Mouse (Mus musculus): ENCODE results near the gene Itga7. TPM values are rescaled to one million over a fixed set of nuclear protein-coding genes. Genes with fewer than 3 reads are reported as not detected.
A peak's percentile ranks its signal among the peaks of the same experiment; 100 is the strongest.

Itga7 gene
- polyA plus RNA-seq (2015; fragmentation: Nextera tagmentation; extraction: Ambion mirVana) = 8.9 TPM in 2 replicates

DNA sequence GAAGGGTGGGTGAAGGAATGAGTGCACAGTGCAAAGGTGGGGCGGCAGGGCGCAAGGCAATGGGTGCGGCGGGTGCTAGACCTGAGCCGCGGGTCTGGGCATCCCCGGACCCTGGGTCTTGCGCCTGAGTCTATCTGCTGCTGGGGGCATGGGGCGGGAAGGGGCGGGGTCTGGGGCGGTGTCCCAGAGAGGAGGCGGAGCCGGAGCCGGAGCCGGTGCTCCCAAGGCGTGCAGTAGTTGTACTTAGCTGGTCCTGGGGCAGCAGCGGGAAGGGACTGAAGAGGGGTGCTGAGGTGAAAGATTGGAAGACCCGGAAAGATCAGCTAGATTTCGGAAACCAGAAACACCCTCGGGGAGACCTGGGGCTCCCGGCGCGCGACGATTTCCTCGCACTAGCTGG, at the start of gene Itga7:
Itga7 (plus strand) TSS at position 245 of the 400 bp plus-strand sequence.
- H3K4me3 ChIP-seq = peak within 1 kb of the TSS; percentile 52
- under 1% methylated on average over 24 of the region's 26 CpGs for WGBS
- peaks cover 50% of the 10 kb centered on the region for H3K27me3 ChIP-seq
- peak within 1 kb of the TSS; percentile 92 for H3K4me2 ChIP-seq
- H3K4me1 ChIP-seq (replicated peaks) = peaks cover 17% of the 10 kb centered on the region; the same call in 1 of the 2 replicates
- no peaks in the 10 kb centered on the region for H3K9me3 ChIP-seq
- no peaks in the 10 kb centered on the region for H3K36me3 ChIP-seq
- H3K27ac ChIP-seq (replicated peaks) = no peak within 1 kb of the TSS
- peak within 1 kb of the TSS; percentile 47 for H3K9ac ChIP-seq
- peak; percentile 67; the same call in 1 of the 2 replicates for ATAC-seq (ENCODE audit: low FRiP score, low read depth)

DNA sequence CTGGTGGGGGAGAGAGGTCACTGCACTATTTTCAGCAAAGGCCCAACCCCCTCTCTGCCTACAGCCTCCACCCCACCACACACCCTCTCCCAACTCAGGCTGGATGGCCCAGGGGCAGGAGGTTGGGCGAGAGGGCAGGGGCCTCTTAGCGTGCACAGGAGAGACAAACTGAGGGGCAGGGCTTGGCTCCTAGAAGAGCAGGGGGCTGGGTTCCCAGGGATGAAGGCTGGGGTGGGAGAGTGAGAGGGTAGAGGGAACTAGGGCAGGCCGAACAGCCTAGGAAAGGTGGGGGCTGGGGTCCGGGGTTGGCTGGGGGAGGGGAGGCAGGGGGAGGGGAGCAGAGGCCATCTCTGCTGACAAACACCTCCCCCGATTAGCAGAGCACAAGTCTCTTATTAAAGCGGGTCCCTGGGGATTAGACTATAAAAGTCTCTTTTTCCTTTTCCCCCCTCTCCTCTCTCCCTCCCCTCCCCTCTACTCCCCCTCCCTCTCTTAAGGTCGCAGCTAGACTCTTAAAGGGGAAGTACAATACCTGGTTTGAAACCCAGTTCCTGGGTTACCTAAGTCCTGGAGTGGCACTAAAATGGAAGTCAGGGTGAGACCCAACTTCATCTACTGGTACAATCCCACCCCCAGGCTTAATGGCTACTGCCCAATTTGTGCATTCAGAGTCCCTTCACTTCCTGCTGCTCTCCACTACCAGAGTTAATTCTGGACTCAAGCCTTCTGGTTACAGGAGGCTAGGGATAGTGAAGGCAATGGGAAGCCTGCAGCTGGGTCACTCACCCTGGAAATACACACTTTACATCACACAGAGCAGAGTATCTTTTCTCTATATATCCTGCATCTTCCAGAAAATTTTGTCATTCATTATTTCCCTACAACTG, 44.4 kb upstream of the Itga7 start:
- H3K9me3 ChIP-seq = no peaks in the 10 kb centered on the region
- peak overlapping the region; percentile 77 for H3K4me3 ChIP-seq
- H3K36me3 ChIP-seq = peaks cover 12% of the 10 kb centered on the region; the same call in 1 of the 2 replicates
- H3K4me1 ChIP-seq (replicated peaks) = peaks cover 34% of the 10 kb centered on the region
- H3K27ac ChIP-seq (replicated peaks) = peak overlapping the region; percentile 62
- ATAC-seq (ENCODE audit: low FRiP score, low read depth) = peak; percentile 45
- no peaks in the 10 kb centered on the region for H3K27me3 ChIP-seq
- H3K4me2 ChIP-seq = peak overlapping the region; percentile 91
- H3K9ac ChIP-seq = peak overlapping the region; percentile 39
- WGBS = 0% methylated on average over 7 of the region's 7 CpGs

DNA sequence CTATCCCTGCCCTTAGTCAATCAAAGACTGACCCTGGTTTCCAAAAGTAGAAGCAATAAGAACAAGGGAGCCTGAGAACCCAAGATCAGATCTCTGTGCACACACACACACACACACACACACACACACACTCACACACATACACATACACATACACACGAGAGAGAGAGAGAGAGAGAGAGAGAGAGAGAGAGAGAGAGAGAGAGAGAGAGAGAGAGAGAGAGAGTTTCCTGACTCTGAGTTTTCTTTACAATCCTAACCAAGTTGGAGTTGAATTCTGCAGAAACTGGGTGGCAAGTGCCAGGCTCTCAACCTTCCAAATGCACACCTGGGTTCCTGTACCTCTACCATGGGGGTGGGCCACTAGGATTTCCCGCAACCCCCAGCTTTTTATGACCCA, 43.8 kb upstream of the Itga7 start:
- H3K9ac ChIP-seq = peak overlapping the region; percentile 85; the same call in 1 of the 2 replicates
- H3K36me3 ChIP-seq = peaks cover 12% of the 10 kb centered on the region; the same call in 1 of the 2 replicates
- H3K4me3 ChIP-seq = peak overlapping the region; percentile 77
- H3K27me3 ChIP-seq = no peaks in the 10 kb centered on the region
- H3K9me3 ChIP-seq = no peaks in the 10 kb centered on the region
- ATAC-seq (ENCODE audit: low FRiP score, low read depth) = no peak
- peaks cover 34% of the 10 kb centered on the region for H3K4me1 ChIP-seq (replicated peaks)
- H3K4me2 ChIP-seq = peak overlapping the region; percentile 91
- peak overlapping the region; percentile 92; the same call in 1 of the 2 replicates for H3K27ac ChIP-seq (replicated peaks)
- 8% methylated on average over 1 of the region's 2 CpGs for WGBS

DNA sequence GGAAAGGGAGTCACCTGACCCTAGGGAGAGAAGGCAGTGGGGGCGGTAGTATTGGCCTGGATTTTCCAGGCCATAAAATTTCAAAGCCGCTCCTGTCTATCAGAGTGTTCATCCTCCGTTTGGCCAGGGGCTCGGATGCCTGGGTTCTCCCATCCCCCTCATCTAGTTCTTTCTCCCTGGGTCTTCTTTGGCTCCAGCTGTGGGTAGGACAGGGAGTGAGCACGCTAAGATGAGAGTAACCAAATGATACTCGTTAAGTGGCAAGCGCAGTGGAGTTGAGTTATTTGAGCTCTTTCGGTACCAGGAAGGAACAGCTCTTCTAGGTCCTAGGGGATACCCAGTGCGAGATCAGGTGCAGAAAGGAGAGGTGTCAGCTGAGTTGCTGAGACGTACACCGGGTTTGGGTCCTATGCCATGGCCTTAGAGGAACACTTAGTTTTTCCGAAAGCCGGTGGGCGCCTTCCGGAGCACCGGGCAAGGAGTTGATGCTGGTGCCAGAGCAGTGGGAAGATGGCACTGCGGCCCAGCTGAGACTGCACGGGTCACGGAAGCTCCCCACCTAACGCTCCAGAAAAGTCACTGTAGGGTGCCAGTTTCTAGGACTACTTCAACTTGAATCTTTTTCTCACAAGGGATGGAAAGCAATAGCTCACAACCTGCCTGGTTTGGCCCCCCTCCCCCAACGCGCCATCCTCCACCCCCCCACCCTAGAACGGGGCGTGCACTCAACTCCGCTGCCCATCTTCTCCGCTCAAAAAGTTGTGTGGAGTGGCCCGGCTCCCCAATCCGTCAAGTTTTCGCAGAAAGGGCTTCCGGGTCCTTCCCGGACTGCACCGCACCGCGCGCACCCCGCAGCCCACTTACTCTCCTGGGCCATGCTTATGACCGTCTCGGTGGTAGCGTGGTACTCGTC, 43.0 kb upstream of the Itga7 start:
- Histone ChIP-seq H3K4me1 (replicated peaks) (peaks cover 38% of the 10 kb centered on the region), H3K4me3 (peak overlapping the region; percentile 77), H3K9me3 (no peaks in the 10 kb centered on the region), H3K27ac (replicated peaks) (peak overlapping the region; percentile 92), H3K4me2 (peak overlapping the region; percentile 91), H3K9ac (peak overlapping the region; percentile 85), H3K27me3 (no peaks in the 10 kb centered on the region), H3K36me3 (peaks cover 11% of the 10 kb centered on the region; the same call in 1 of the 2 replicates)
- under 1% methylated on average over 40 of the region's 40 CpGs for WGBS
- peak; percentile 7 for ATAC-seq (ENCODE audit: low FRiP score, low read depth)

DNA sequence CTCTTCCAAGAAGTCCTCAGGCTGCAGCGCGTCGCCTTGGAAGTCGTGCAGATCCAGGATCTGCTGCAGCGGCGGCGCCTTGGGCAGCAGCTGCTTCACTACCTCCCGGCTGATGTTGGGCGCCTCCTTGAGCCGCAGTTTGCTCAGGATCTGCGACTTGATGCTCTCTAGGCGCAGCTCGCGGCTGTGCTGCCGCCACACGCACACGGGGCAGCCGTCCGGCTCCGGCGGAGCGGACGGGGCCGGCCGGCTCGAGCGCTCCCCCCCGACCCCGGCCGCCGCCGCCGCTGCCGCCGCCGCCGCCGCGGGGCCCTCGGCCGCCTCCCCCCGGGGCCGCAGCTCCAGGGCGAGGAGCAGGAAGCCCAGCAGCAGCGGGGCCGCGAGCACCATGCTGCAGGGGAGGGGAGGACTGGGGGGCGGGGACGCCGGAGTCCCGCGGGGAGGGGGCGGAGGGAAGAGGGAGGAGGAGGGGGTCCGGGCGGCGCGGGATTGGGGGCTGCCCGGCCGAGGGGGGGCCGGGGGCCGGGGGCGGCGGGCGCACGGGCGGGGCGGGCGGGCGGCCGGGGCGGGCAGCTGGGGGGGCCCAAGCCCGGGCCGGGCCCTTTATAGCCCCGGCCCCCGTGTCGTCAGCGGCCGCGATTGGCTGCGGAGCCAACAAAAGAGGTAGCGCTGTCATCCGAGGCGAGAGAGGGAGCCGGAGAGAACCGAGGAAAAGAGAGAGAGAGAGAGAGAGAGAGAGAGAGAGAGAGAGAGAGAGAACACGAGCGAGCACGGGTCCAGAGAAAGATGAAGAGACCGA, 42.1 kb upstream of the Itga7 start, which contains the start of gene Gdf11:
Gdf11 (minus strand) TSS at position 423 of the 799 bp plus-strand sequence.
- under 1% methylated on average over 58 of the region's 89 CpGs for WGBS
- peaks cover 5% of the 10 kb centered on the region for H3K27me3 ChIP-seq

DNA sequence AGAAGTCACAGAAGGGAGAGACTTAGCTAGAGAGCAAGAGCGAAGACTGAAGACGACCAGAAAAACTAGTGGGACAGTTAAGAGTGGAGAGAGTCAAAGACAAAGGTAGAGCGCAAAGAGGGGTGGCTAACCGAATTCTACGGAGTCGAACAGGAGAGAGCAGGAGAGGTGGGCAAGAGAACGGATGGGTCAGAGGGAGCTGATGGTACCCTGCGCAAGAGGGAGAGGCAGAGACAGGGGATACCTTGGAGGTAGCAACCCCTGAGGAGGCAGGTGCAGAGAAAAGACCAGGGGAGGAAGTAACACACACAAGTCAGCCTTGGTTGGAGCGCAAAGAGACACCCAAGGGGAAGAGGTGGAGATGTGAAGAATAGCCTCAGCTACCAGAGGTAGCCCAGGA, 41.4 kb upstream of the Itga7 start:
- 1% methylated on average over 9 of the region's 9 CpGs for WGBS
- H3K9me3 ChIP-seq = no peaks in the 10 kb centered on the region
- ATAC-seq (ENCODE audit: low FRiP score, low read depth) = peak; percentile 8
- peaks cover 8% of the 10 kb centered on the region; the same call in 1 of the 2 replicates for H3K36me3 ChIP-seq
- H3K4me2 ChIP-seq = peak overlapping the region; percentile 91
- H3K4me3 ChIP-seq = peak overlapping the region; percentile 77
- peak overlapping the region; percentile 85 for H3K9ac ChIP-seq
- peaks cover 13% of the 10 kb centered on the region for H3K27me3 ChIP-seq
- peak overlapping the region; percentile 92 for H3K27ac ChIP-seq (replicated peaks)
- H3K4me1 ChIP-seq (replicated peaks) = peaks cover 52% of the 10 kb centered on the region

More for the DNA sequence above, 42.1 kb upstream of the Itga7 start, which contains the start of gene Gdf11:
- Histone ChIP-seq H3K36me3 (peaks cover 9% of the 10 kb centered on the region; the same call in 1 of the 2 replicates), H3K9ac (peak within 1 kb of the TSS; percentile 85), H3K9me3 (no peaks in the 10 kb centered on the region), H3K4me2 (peak within 1 kb of the TSS; percentile 91), H3K4me3 (peak within 1 kb of the TSS; percentile 77), H3K4me1 (replicated peaks) (peaks cover 45% of the 10 kb centered on the region), H3K27ac (replicated peaks) (peak within 1 kb of the TSS; percentile 92)
- peak; percentile 86 for ATAC-seq (ENCODE audit: low FRiP score, low read depth)

DNA sequence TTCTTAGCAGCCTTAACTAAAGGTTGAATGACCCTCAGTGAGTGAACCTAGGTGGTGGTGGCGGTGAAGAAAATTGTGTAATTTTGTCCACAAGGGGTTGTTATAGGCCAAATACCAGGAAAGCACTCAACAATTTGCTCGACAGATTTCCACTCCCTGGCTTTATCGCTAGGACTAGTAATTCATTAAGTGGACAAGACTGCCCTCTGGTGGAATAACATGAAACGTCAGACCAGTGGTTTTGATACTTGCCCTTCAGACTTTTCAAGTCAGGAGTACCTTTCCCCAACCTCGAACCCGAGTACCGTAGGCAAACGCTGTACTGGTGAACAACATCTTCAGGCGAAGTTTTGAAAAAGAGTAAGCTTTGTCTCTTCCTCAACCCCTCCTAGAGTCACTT, 38.2 kb upstream of the Itga7 start:
- Histone ChIP-seq H3K27ac (replicated peaks) (no peak overlapping the region), H3K4me3 (no peak overlapping the region)

DNA sequence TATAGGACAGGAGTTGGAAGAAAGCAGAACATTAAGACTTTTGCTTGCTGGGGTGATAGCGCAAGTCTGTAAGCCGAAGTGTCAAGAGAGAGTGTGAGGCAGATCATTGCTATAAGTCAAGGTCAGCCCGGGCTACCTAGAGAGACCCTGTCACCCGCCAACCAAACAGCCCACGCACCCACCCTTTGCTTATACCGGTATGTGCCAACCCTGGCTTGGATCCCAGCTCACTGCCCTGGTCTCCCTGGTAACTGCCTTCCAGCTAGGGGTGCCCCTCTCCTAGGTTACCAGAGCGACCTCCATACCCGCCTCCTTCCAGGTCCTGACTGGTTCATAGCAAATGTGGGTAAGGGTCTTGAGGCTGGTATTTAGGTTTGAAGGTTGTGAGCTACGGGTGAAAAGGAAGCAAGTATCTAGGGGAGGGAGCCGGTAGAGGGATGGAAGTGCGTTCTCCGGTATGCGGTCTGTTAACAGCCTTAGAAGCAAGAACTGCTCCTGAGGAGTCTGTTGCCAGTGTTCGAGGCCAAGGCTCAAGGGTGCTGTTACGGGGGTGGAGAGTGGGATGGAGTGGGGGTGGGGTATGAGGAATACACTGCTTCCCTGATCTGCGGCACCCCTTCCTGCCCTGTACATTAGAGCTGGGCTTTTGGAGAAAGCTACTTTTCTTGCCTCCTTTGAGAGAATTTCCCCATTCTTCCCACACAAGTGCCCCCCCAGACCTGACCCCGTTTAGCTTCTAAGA, 37.5 kb upstream of the Itga7 start:
- peak; percentile 63 for ATAC-seq (ENCODE audit: low FRiP score, low read depth)
- Histone ChIP-seq H3K9ac (no peak overlapping the region; the same call in 1 of the 2 replicates), H3K27ac (replicated peaks) (peak overlapping the region; percentile 52; the same call in 1 of the 2 replicates)

More for the DNA sequence above, 38.2 kb upstream of the Itga7 start:
- WGBS = under 1% methylated on average over 9 of the region's 9 CpGs
- Histone ChIP-seq H3K27me3 (peaks cover 13% of the 10 kb centered on the region), H3K9ac (no peak overlapping the region), H3K4me1 (replicated peaks) (peaks cover 33% of the 10 kb centered on the region), H3K9me3 (no peaks in the 10 kb centered on the region), H3K4me2 (peak overlapping the region; percentile 45), H3K36me3 (no peaks in the 10 kb centered on the region)
- ATAC-seq (ENCODE audit: low FRiP score, low read depth) = no peak

DNA sequence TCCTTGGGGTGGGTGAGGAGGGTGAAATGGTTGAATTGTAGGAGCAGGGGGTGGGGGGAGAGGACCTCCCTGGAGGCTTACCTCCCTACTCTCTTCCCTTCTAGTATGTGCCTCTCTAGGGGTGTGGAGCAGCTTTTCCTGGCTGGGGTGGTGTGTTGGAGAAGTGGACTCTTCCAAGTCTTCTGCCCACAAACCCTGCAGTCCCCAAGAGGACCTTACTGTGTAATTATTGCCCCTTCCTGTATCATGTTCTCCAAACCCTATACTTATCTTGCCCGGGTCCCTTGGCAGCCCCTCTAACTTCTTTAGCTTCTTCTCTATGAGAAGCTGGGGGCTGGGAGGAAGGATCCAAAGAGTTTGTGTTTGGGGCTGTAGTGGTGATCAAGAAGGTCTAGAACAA, 36.8 kb upstream of the Itga7 start:
- peaks cover 13% of the 10 kb centered on the region for H3K27me3 ChIP-seq
- no peaks in the 10 kb centered on the region for H3K36me3 ChIP-seq
- H3K9me3 ChIP-seq = no peaks in the 10 kb centered on the region
- H3K4me1 ChIP-seq (replicated peaks) = peaks cover 29% of the 10 kb centered on the region
- 0 out of 2 replicates have a peak overlapping the region, but pooled peaks have one; percentile 7 for H3K27ac ChIP-seq (replicated peaks)
- ATAC-seq (ENCODE audit: low FRiP score, low read depth) = no peak
- H3K4me2 ChIP-seq = peak overlapping the region; percentile 45; the same call in 1 of the 2 replicates
- no peak overlapping the region for H3K9ac ChIP-seq
- H3K4me3 ChIP-seq = 0 out of 2 replicates have a peak overlapping the region, but pooled peaks have one; percentile 18
- WGBS = 57% methylated on average over 1 of the region's 1 CpGs

More for the DNA sequence above, 37.5 kb upstream of the Itga7 start:
- WGBS = 2% methylated on average over 17 of the region's 17 CpGs
- H3K4me2 ChIP-seq = peak overlapping the region; percentile 45
- peak overlapping the region; percentile 18 for H3K4me3 ChIP-seq
- H3K9me3 ChIP-seq = no peaks in the 10 kb centered on the region
- peaks cover 13% of the 10 kb centered on the region for H3K27me3 ChIP-seq
- H3K36me3 ChIP-seq = no peaks in the 10 kb centered on the region
- peaks cover 29% of the 10 kb centered on the region for H3K4me1 ChIP-seq (replicated peaks)

DNA sequence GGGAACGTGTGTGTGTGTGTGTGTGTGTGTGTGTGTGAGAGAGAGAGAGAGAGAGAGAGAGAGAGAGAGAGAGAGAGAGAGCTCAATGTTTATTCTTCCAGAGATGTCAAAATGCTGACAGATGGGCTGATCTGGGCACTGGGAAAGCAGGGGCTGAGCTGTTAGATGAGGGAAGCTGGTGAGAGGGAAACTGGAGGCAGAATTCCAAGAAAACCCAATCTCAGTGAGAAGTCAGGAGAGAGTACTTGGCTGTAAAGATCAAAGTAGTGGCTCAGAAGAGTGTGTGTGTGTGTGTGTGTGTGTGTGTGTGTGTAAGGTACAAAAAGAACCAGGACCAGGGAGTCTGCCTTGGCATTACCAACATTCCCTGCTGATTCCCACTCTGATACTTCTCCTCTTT, 36.1 kb upstream of the Itga7 start:
- Histone ChIP-seq H3K27ac (replicated peaks) (no peak overlapping the region), H3K9ac (no peak overlapping the region), H3K27me3 (peaks cover 13% of the 10 kb centered on the region), H3K36me3 (no peaks in the 10 kb centered on the region), H3K4me3 (no peak overlapping the region), H3K9me3 (no peaks in the 10 kb centered on the region), H3K4me1 (replicated peaks) (peaks cover 25% of the 10 kb centered on the region), H3K4me2 (no peak overlapping the region)
- 19% methylated on average over 1 of the region's 1 CpGs for WGBS
- no peak for ATAC-seq (ENCODE audit: low FRiP score, low read depth)
